Mouse (Mus musculus) liver, embryonic 13.5 days (tissue): ENCODE measurements around the gene 4921539E11Rik. TPM values are rescaled to one million over a fixed set of nuclear protein-coding genes. Genes with fewer than 3 reads are reported as not detected.
A peak's percentile ranks its signal among the peaks of the same experiment; 100 is the strongest.

ENCODE experiments used
- ATAC-seq: fragments of 200-750 bp; cut with Nextera tagmentation; 2 replicates; pipeline ENCODE4 v1.8.0; 2017; ENCODE audit warnings: low read depth, mild to moderate bottlenecking, moderate number of reproducible peaks, moderate library complexity
- DNase-seq: peaks from one replicate; pipeline ENCODE4 v3.0.0; 2022
- H3K27ac ChIP-seq: fragments of 300-500 bp; sonication (generic); 2 replicates; pipeline ENCODE4 v1.5.1; 2015; ENCODE audit warnings: moderate library complexity, mild to moderate bottlenecking, inconsistent platforms
- H3K27me3 ChIP-seq: fragments of 300-500 bp; sonication (generic); 2 replicates; pipeline ENCODE4 v1.6.1; 2015; ENCODE audit warnings: mild to moderate bottlenecking, inconsistent platforms
- H3K36me3 ChIP-seq: fragments of 300-500 bp; sonication (generic); 2 replicates; pipeline ENCODE4 v1.6.1; 2015; ENCODE audit warnings: mild to moderate bottlenecking, inconsistent platforms
- H3K4me1 ChIP-seq: fragments of 300-500 bp; sonication (generic); replicated peaks from 2 replicates; pipeline ENCODE4 v1.6.1; 2015; ENCODE audit warnings: inconsistent platforms
- H3K4me2 ChIP-seq: fragments of 300-500 bp; sonication (generic); 2 replicates; pipeline ENCODE4 v1.6.1; 2015; ENCODE audit warnings: inconsistent platforms, mild to moderate bottlenecking, moderate library complexity
- H3K4me3 ChIP-seq: fragments of 300-500 bp; sonication (generic); replicated peaks from 2 replicates; pipeline ENCODE4 v1.5.1; 2015; ENCODE audit warnings: mild to moderate bottlenecking, inconsistent platforms
- H3K9ac ChIP-seq: fragments of 300-500 bp; sonication (generic); 2 replicates; pipeline ENCODE4 v1.6.1; 2015; ENCODE audit warnings: mild to moderate bottlenecking, inconsistent platforms
- H3K9me3 ChIP-seq: fragments of 300-500 bp; sonication (generic); replicated peaks from 2 replicates; pipeline ENCODE4 v1.6.1; 2016; ENCODE audit warnings: inconsistent platforms
- WGBS: fragments of 180-500 bp; shearing (Covaris S2); methylation state at CpG from one replicate; pipeline ENCODE4 v1.1.7; 2015; ENCODE audit not compliant: insufficient replicate concordance; 5-methylcytosine and 5-hydroxymethylcytosine counted together
- polyA plus RNA-seq: library from polyadenylated mRNA; unstranded; fragments of >200 nt; fragmentation: Nextera tagmentation; extraction: Ambion mirVana; gene quantifications from 2 replicates; pipeline ENCODE4 v1.2.1, GENCODE M21; 2015

The 4921539E11Rik gene
- polyA plus RNA-seq, 1 experiment from 2014 or later = not detected

GRCm38 (mm10) chr4:103288342-103288741, 2.3 kb downstream of the 4921539E11Rik start:
- Histone ChIP-seq H3K9me3 (no peaks in the 10 kb centered on the region), H3K9ac (no peak overlapping the region), H3K27ac (no peak overlapping the region), H3K4me2 (no peak overlapping the region), H3K27me3 (no peaks in the 10 kb centered on the region), H3K4me1 (no peaks in the 10 kb centered on the region), H3K36me3 (no peaks in the 10 kb centered on the region), H3K4me3 (no peak overlapping the region)
- DNase-seq (no peak), ATAC-seq (no peak)
- 57% methylated on average over 7 of the region's 7 CpGs for WGBS

- Histone ChIP-seq H3K36me3 (no peaks in the 10 kb centered on the region), H3K9me3 (no peaks in the 10 kb centered on the region), H3K4me1 (no peaks in the 10 kb centered on the region), H3K9ac (no peak overlapping the region), H3K4me2 (no peak overlapping the region), H3K27ac (no peak overlapping the region), H3K4me3 (no peak overlapping the region), H3K27me3 (no peaks in the 10 kb centered on the region)
- WGBS = 66% methylated on average over 7 of the region's 8 CpGs
- ATAC-seq (no peak), DNase-seq (no peak)
These were observed 17.6 kb downstream of the 4921539E11Rik start for GRCm38 (mm10) chr4:103273021-103273420.

- Histone ChIP-seq H3K27me3 (no peaks in the 10 kb centered on the region), H3K4me2 (no peak overlapping the region), H3K4me1 (no peaks in the 10 kb centered on the region), H3K27ac (no peak overlapping the region), H3K9ac (no peak overlapping the region), H3K9me3 (no peaks in the 10 kb centered on the region), H3K36me3 (no peaks in the 10 kb centered on the region), H3K4me3 (no peak overlapping the region)
- DNase-seq (no peak), ATAC-seq (no peak)
- 58% methylated on average over 4 of the region's 4 CpGs for WGBS
These were observed 21.3 kb downstream of the 4921539E11Rik start for GRCm38 (mm10) chr4:103269336-103269735.

- no peaks in the 10 kb centered on the region for H3K36me3 ChIP-seq
- ATAC-seq (no peak), DNase-seq (no peak)
- H3K4me2 ChIP-seq = no peak overlapping the region
- WGBS = 33% methylated on average over 2 of the region's 2 CpGs
- H3K4me3 ChIP-seq = no peak overlapping the region
- H3K9ac ChIP-seq = no peak overlapping the region
- H3K27ac ChIP-seq = no peak overlapping the region
- H3K4me1 ChIP-seq = no peaks in the 10 kb centered on the region
- H3K9me3 ChIP-seq = no peaks in the 10 kb centered on the region
- no peaks in the 10 kb centered on the region for H3K27me3 ChIP-seq
These were observed 25.5 kb downstream of the 4921539E11Rik start for GRCm38 (mm10) chr4:103265166-103265565.

GRCm38 (mm10) chr4:103263812-103264396, 26.8 kb downstream of the 4921539E11Rik start:
- Histone ChIP-seq H3K4me1 (no peaks in the 10 kb centered on the region), H3K9ac (no peak overlapping the region), H3K27ac (no peak overlapping the region), H3K27me3 (no peaks in the 10 kb centered on the region), H3K4me3 (no peak overlapping the region), H3K9me3 (no peaks in the 10 kb centered on the region), H3K36me3 (no peaks in the 10 kb centered on the region), H3K4me2 (no peak overlapping the region)
- ATAC-seq (no peak), DNase-seq (no peak)
- 30% methylated on average over 8 of the region's 8 CpGs for WGBS

- H3K9me3 ChIP-seq = no peaks in the 10 kb centered on the region
- no peaks in the 10 kb centered on the region for H3K27me3 ChIP-seq
- no peaks in the 10 kb centered on the region for H3K4me1 ChIP-seq
- DNase-seq (no peak), ATAC-seq (no peak)
- no peak overlapping the region for H3K27ac ChIP-seq
- H3K36me3 ChIP-seq = no peaks in the 10 kb centered on the region
- H3K9ac ChIP-seq = no peak overlapping the region
- 56% methylated on average over 5 of the region's 5 CpGs for WGBS
- no peak overlapping the region for H3K4me3 ChIP-seq
- no peak overlapping the region for H3K4me2 ChIP-seq
These were observed 27.3 kb downstream of the 4921539E11Rik start for GRCm38 (mm10) chr4:103263378-103263777.

GRCm38 (mm10) chr4:103258817-103259216, 31.8 kb downstream of the 4921539E11Rik start:
- WGBS = 57% methylated on average over 3 of the region's 3 CpGs
- Histone ChIP-seq H3K27me3 (no peaks in the 10 kb centered on the region), H3K9ac (no peak overlapping the region), H3K9me3 (no peaks in the 10 kb centered on the region), H3K36me3 (no peaks in the 10 kb centered on the region), H3K27ac (no peak overlapping the region), H3K4me3 (no peak overlapping the region), H3K4me1 (no peaks in the 10 kb centered on the region), H3K4me2 (no peak overlapping the region)
- DNase-seq = no peak
- ATAC-seq = no peak

GRCm38 (mm10) chr4:103253846-103254245, 36.8 kb downstream of the 4921539E11Rik start:
- Histone ChIP-seq H3K9ac (no peak overlapping the region), H3K4me1 (0 out of 2 replicates have a peak, but pooled peaks cover 3% of the 10 kb centered on the region), H3K36me3 (no peaks in the 10 kb centered on the region), H3K4me2 (no peak overlapping the region), H3K4me3 (no peak overlapping the region), H3K27ac (no peak overlapping the region), H3K27me3 (no peaks in the 10 kb centered on the region), H3K9me3 (no peaks in the 10 kb centered on the region)
- 18% methylated on average over 4 of the region's 4 CpGs for WGBS
- ATAC-seq (0 out of 2 replicates have a peak, but pooled peaks have one; percentile 48), DNase-seq (no peak)

- no peak for DNase-seq
- Histone ChIP-seq H3K27me3 (no peaks in the 10 kb centered on the region), H3K4me2 (no peak overlapping the region), H3K36me3 (no peaks in the 10 kb centered on the region), H3K4me3 (no peak overlapping the region), H3K9ac (no peak overlapping the region), H3K27ac (0 out of 2 replicates have a peak overlapping the region, but pooled peaks have one; percentile 6), H3K4me1 (0 out of 2 replicates have a peak, but pooled peaks cover 4% of the 10 kb centered on the region), H3K9me3 (no peaks in the 10 kb centered on the region)
- WGBS = 37% methylated on average over 6 of the region's 6 CpGs
- ATAC-seq = no peak
These were observed 41.1 kb downstream of the 4921539E11Rik start for GRCm38 (mm10) chr4:103249436-103250085.

GRCm38 (mm10) chr4:103247813-103248212, 42.9 kb downstream of the 4921539E11Rik start:
- Histone ChIP-seq H3K9ac (no peak overlapping the region), H3K9me3 (no peaks in the 10 kb centered on the region)

GRCm38 (mm10) chr4:103247249-103247648, 43.4 kb downstream of the 4921539E11Rik start:
- no peak overlapping the region for H3K4me3 ChIP-seq
- DNase-seq (no peak), ATAC-seq (no peak)
- H3K9ac ChIP-seq = no peak overlapping the region
- H3K36me3 ChIP-seq = no peaks in the 10 kb centered on the region
- H3K27ac ChIP-seq = no peak overlapping the region
- 66% methylated on average over 3 of the region's 3 CpGs for WGBS
- H3K4me1 ChIP-seq = 0 out of 2 replicates have a peak, but pooled peaks cover 4% of the 10 kb centered on the region
- H3K4me2 ChIP-seq = no peak overlapping the region
- H3K27me3 ChIP-seq = no peaks in the 10 kb centered on the region
- H3K9me3 ChIP-seq = no peaks in the 10 kb centered on the region

More at GRCm38 (mm10) chr4:103247813-103248212, 42.9 kb downstream of the 4921539E11Rik start:
- no peak overlapping the region for H3K4me3 ChIP-seq
- WGBS = 87% methylated on average over 2 of the region's 2 CpGs
- no peak for ATAC-seq
- no peak overlapping the region for H3K27ac ChIP-seq
- no peak overlapping the region for H3K4me2 ChIP-seq
- H3K4me1 ChIP-seq = 0 out of 2 replicates have a peak, but pooled peaks cover 4% of the 10 kb centered on the region
- no peak for DNase-seq
- H3K27me3 ChIP-seq = no peaks in the 10 kb centered on the region
- no peaks in the 10 kb centered on the region for H3K36me3 ChIP-seq

GRCm38 (mm10) chr4:103232156-103232555, 58.5 kb downstream of the 4921539E11Rik start:
- 53% methylated on average over 2 of the region's 2 CpGs for WGBS
- Histone ChIP-seq H3K4me1 (no peaks in the 10 kb centered on the region), H3K9me3 (no peaks in the 10 kb centered on the region), H3K9ac (no peak overlapping the region), H3K27ac (no peak overlapping the region), H3K27me3 (no peaks in the 10 kb centered on the region), H3K36me3 (no peaks in the 10 kb centered on the region), H3K4me2 (no peak overlapping the region), H3K4me3 (no peak overlapping the region)
- DNase-seq (no peak), ATAC-seq (no peak)
